Comparison of ENCODE assay signal across 15 mouse cellular contexts in genomic region chr7:112289990-112290389, GRCm38 (mm10).
DNase-seq lines count a peak whose midpoint lies in the region; ATAC-seq and TF ChIP-seq lines count a peak whose summit lies in the region.
"Had no signal": no experiment of that assay in that cellular context is flagged by ENCODE, and none has a peak within 500 bp of the region (broad histone marks: within the 10 kb centered on the region; RNA-seq: fewer than 3 reads in every experiment).

No protein-coding gene starts in this region.

- peak; percentile 76 to 87 for DNase-seq in adrenal gland, adult (ENCODE audit: inconsistent age in 2 of 2, low spot score in 1 of 2)
- DNase-seq in adrenal gland, postnatal 4 days (ENCODE audit: low spot score in 2 of 2) = no peak
- DNase-seq in adrenal gland, adult 2 months = peak; percentile 80
- peak; percentile 93 for DNase-seq in lung, postnatal 0 days (ENCODE audit: low spot score)
- DNase-seq in cerebellum, postnatal 36 days = no peak
- no peak for DNase-seq in midbrain, embryonic 11.5 days (ENCODE audit: low spot score, missing footprints)
- DNase-seq in forebrain, embryonic 10.5 days (ENCODE audit: extremely low spot score, low spot score) = no peak
- DNase-seq: cerebellum, adult 9-10 months; forebrain, postnatal 0 days; kidney, adult 2 months had no signal

- no peak overlapping the region for H3K4me2 ChIP-seq in heart, embryonic 12.5 days
- no peak overlapping the region for H3K4me2 ChIP-seq in lung, postnatal 0 days (replicated peaks; ENCODE audit: low read depth, low read length)
- no peak overlapping the region for H3K4me2 ChIP-seq in midbrain, embryonic 11.5 days
- H3K4me2 ChIP-seq: embryonic facial prominence, embryonic 13.5 days; hindbrain, embryonic 12.5 days; liver, embryonic 15.5 days had no signal

- no peaks in the 10 kb centered on the region for H3K9me3 ChIP-seq in heart, embryonic 12.5 days (replicated peaks)
- H3K9me3 ChIP-seq in lung, postnatal 0 days (ENCODE audit: low read length) = no peaks in the 10 kb centered on the region
- no peaks in the 10 kb centered on the region for H3K9me3 ChIP-seq in midbrain, embryonic 11.5 days (ENCODE audit: control insufficient read depth, low read length)
- no peaks in the 10 kb centered on the region for H3K9me3 ChIP-seq in forebrain, embryonic 10.5 days
- H3K9me3 ChIP-seq: embryonic facial prominence, embryonic 13.5 days; hindbrain, embryonic 12.5 days; liver, embryonic 15.5 days had no signal

- TF ChIP-seq CTCF in lung, postnatal 0 days (IDR thresholded peaks at IDR 0.05) = no peak

- peaks cover 14% of the 10 kb centered on the region for H3K36me3 ChIP-seq in heart, embryonic 12.5 days
- H3K36me3 ChIP-seq in lung, postnatal 0 days (ENCODE audit: insufficient read depth, low read length) = no peaks in the 10 kb centered on the region
- no peaks in the 10 kb centered on the region for H3K36me3 ChIP-seq in midbrain, embryonic 11.5 days (ENCODE audit: control insufficient read depth, insufficient read depth, low read length)
- no peaks in the 10 kb centered on the region for H3K36me3 ChIP-seq in forebrain, embryonic 10.5 days (replicated peaks)
- H3K36me3 ChIP-seq: embryonic facial prominence, embryonic 13.5 days; hindbrain, embryonic 12.5 days; liver, embryonic 15.5 days had no signal

- H3K9ac ChIP-seq in heart, embryonic 12.5 days = peak overlapping the region; percentile 51; the same call in 1 of the 2 replicates
- H3K9ac ChIP-seq in lung, postnatal 0 days (replicated peaks; ENCODE audit: low read depth) = no peak overlapping the region
- no peak overlapping the region for H3K9ac ChIP-seq in midbrain, embryonic 11.5 days (ENCODE audit: low read length)
- H3K9ac ChIP-seq: embryonic facial prominence, embryonic 13.5 days; forebrain, postnatal 0 days; hindbrain, embryonic 12.5 days; liver, embryonic 15.5 days had no signal

- H3K27me3 ChIP-seq in heart, embryonic 12.5 days (replicated peaks) = no peaks in the 10 kb centered on the region
- H3K27me3 ChIP-seq in lung, postnatal 0 days (replicated peaks; ENCODE audit: insufficient read depth, low read length) = no peaks in the 10 kb centered on the region
- no peaks in the 10 kb centered on the region for H3K27me3 ChIP-seq in midbrain, embryonic 11.5 days (ENCODE audit: control insufficient read depth, insufficient read depth, low read length)
- 0 out of 2 replicates have a peak, but pooled peaks cover 5% of the 10 kb centered on the region for H3K27me3 ChIP-seq in forebrain, embryonic 10.5 days (ENCODE audit: poor library complexity, severe bottlenecking)
- H3K27me3 ChIP-seq: embryonic facial prominence, embryonic 13.5 days; hindbrain, embryonic 12.5 days; liver, embryonic 15.5 days had no signal

- H3K27ac ChIP-seq in heart, embryonic 12.5 days (ENCODE audit: poor library complexity, severe bottlenecking) = peak overlapping the region; percentile 97
- H3K27ac ChIP-seq in lung, postnatal 0 days (ENCODE audit: low read length) = peak overlapping the region; percentile 80
- no peak overlapping the region for H3K27ac ChIP-seq in midbrain, embryonic 11.5 days (ENCODE audit: low read depth, low read length)
- H3K27ac ChIP-seq in forebrain, embryonic 10.5 days = no peak overlapping the region
- H3K27ac ChIP-seq: embryonic facial prominence, embryonic 13.5 days; hindbrain, embryonic 12.5 days; liver, embryonic 15.5 days had no signal

- H3K4me1 ChIP-seq in heart, embryonic 12.5 days (replicated peaks) = peaks cover 92% of the 10 kb centered on the region
- peaks cover 8% of the 10 kb centered on the region for H3K4me1 ChIP-seq in lung, postnatal 0 days (ENCODE audit: insufficient read depth, low read depth, low read length)
- no peaks in the 10 kb centered on the region for H3K4me1 ChIP-seq in midbrain, embryonic 11.5 days (ENCODE audit: control insufficient read depth, insufficient read depth, low read length)
- H3K4me1 ChIP-seq in forebrain, embryonic 10.5 days = peaks cover 25% of the 10 kb centered on the region
- H3K4me1 ChIP-seq: hindbrain, embryonic 12.5 days; liver, embryonic 15.5 days had no signal

- WGBS in heart, embryonic 12.5 days = 12% methylated on average over 4 of the region's 4 CpGs
- 37% methylated on average over 4 of the region's 4 CpGs for WGBS in lung, postnatal 0 days
- 49% methylated on average over 4 of the region's 4 CpGs for WGBS in midbrain, embryonic 11.5 days
- 62% methylated on average over 4 of the region's 4 CpGs for WGBS in forebrain, embryonic 10.5 days

- peak; percentile 81 for TF ChIP-seq EP300 in lung, postnatal 0 days (IDR thresholded peaks at IDR 0.05)

- ATAC-seq in heart, embryonic 12.5 days (ENCODE audit: insufficient number of reproducible peaks, low FRiP score) = peak; percentile 77
- ATAC-seq in lung, postnatal 0 days = peak; percentile 90
- ATAC-seq in midbrain, embryonic 11.5 days (ENCODE audit: low FRiP score) = no peak
- ATAC-seq: forebrain, postnatal 0 days; midbrain, embryonic 16.5 days had no signal

- H3K4me3 ChIP-seq in heart, embryonic 12.5 days = no peak overlapping the region
- no peak overlapping the region for H3K4me3 ChIP-seq in lung, postnatal 0 days (ENCODE audit: low read depth, low read length)
- no peak overlapping the region for H3K4me3 ChIP-seq in midbrain, embryonic 11.5 days (ENCODE audit: low read depth, low read length)
- no peak overlapping the region for H3K4me3 ChIP-seq in forebrain, embryonic 10.5 days
- H3K4me3 ChIP-seq: embryonic facial prominence, embryonic 13.5 days; hindbrain, embryonic 12.5 days; liver, embryonic 15.5 days had no signal

Comparison
In these comparisons a context has a peak if more than half of its experiments do, and no peak if none do; other contexts are left out.
1. DNase-seq: peak in adrenal gland, adult (2 of 2), adrenal gland, adult 2 months (single experiment) and lung, postnatal 0 days (single experiment); none in adrenal gland, postnatal 4 days (0 of 2), cerebellum, postnatal 36 days (0 of 2), midbrain, embryonic 11.5 days (single experiment) and forebrain, embryonic 10.5 days (single experiment).
2. H3K27ac ChIP-seq: peak in heart, embryonic 12.5 days (single experiment) and lung, postnatal 0 days (single experiment); none in midbrain, embryonic 11.5 days (single experiment) and forebrain, embryonic 10.5 days (single experiment).